Mouse (Mus musculus) megakaryocyte-erythroid progenitor cell, adult 5-6 weeks (primary cell): ENCODE data around the gene Dlg1. TPM values are rescaled to one million over a fixed set of nuclear protein-coding genes. Genes with fewer than 3 reads are reported as not detected.
A peak's percentile ranks its signal among the peaks of the same experiment; 100 is the strongest.

Experiments
- ATAC-seq: replicated peaks from 2 replicates; pipeline ENCODE4 v1.8.0; 2016; ENCODE audit warnings: mild to moderate bottlenecking, inconsistent platforms; ENCODE audit not compliant: severe bottlenecking, poor library complexity, low FRiP score, low TSS enrichment
- total RNA-seq, 2 experiments: library from RNA; stranded (forward) in 1 of 2; stranded (reverse) in 1 of 2; fragments of 200-1000, 215-1000 nt in 1 of 2; fragments of >200 nt in 1 of 2; fragmentation: Nextera tagmentation in 1 of 2; gene quantifications; 2 replicates each; pipeline ENCODE4 v1.2.3; 2014 to 2017

The Dlg1 gene
- total RNA-seq, 2 experiments from 2014 or later: 45.4 to 52.3 TPM

DNA sequence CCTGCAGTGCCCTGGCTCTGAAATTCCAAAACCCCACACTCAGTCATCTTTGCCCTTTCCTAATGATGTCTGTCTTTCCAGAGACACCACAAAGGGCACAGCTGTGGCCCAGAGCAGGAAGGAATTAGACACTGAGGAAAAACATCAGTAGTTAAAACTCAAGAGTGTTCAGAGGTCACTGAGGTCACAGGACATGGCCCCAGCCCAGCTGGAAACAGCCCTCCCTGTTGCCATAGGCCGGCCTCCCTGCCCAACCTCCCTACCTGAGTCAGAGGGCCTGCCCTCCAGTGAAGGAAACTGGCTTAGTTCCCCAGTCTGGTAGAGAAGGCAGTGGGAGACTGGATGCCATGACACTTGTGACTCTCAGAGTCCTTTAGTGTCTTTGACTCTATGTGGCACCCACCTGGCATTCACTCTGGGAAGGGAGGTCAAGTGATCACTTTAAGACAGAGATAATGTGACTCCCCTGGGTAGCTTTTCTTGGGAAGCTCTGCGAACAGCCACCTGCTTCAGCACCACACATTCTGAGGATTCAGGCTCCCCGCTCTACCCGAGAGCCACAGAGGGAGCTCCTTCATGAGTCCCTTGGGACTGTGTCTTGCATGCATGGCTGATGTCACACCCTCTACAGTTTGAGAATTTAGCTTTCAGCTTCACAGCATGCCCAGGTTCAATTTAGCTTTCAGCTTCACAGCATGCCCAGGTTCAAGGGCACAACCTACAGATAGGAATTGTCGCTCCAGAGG, 230.3 kb downstream of the Dlg1 start:
- ATAC-seq: no peak

DNA sequence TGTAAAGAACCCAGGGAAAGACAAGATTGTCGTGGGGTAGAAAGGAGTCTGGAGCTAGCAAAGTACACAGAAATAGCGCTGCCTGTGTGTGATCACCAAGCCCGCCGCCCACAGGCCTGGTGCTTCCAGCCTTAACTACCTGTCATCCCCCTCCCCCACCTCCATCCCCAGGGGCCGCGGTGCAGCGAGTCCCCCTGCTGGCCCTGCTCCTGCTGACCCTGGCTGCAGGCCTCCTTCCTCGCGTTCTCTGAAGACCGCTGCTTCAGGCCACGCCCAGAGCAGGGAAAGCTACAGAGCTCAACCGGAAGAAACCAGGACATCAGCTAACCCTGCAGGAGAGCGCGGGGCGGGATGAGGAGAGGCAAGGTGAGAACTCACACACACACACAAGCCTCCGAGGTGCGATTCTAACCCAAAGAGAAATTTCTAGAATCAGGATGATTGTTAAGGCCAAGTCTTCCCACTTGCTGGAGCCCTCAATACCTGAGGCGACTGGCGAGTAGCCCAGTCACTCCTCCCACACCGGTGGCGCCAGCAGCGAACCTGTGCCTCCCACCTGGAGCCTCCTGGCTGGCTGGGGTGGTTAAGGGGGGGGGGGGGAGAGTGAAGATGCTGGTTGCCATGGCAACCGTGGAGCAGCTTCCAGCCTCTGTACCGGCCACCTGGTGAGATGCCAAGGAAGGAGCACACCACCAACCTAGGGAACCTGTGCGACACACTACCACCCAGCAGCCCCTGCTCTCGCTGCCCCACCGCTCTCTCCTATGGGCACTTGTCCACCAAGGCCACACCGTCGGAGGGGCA, 233.9 kb downstream of the Dlg1 start:
- ATAC-seq: no peak

- ATAC-seq: no peak
Observed at GRCm38 (mm10) chr16:31898546-31899326, 235.5 kb downstream of the Dlg1 start.

GRCm38 (mm10) chr16:31901886-31902285, 238.6 kb downstream of the Dlg1 start:
- no peak for ATAC-seq

DNA sequence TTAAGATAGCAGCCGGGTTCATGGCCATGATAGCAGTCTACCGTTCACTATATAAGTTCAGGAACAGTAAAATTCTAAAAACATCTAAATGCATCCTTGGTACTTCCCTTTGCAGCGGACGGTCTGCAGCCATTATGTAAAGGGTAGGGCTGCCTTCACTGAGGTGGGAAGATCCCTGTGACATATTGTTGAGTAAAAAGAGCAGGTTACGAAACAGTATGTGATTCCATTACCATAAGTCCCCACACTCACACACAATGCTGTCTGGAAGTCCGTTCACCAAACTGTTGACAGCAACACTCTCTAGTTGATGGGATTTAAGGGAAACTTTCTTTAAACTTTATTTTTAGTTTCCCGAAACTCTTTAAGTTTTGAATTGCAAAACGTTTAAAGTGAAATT, 240.0 kb downstream of the Dlg1 start:
- ATAC-seq: no peak

GRCm38 (mm10) chr16:31905331-31905730, 242.1 kb downstream of the Dlg1 start:
- ATAC-seq: 0 out of 2 replicates have a peak, but pooled peaks have one; percentile 46

- ATAC-seq: no peak
Observed at GRCm38 (mm10) chr16:31905891-31906825, 242.9 kb downstream of the Dlg1 start.

DNA sequence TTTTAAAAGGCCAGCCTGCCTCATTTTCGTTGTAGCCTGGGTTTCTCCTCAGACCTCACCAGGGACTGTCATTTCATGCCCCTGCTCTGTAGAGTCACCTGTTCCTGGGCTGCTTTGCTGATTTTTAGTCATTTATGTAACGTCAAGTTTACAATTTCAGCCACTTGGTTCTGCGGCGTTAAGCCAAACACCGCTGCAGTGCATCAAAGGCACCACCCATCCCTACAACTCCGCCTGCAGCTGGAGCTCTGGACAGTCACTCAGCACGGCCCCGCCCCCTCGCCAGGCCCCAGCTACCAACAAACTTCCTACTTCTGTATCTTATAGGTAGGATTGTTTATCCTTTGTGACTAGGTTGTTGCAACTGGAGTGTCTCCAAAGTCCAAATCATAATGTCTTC, 243.7 kb downstream of the Dlg1 start:
- peak; percentile 75 for ATAC-seq

DNA sequence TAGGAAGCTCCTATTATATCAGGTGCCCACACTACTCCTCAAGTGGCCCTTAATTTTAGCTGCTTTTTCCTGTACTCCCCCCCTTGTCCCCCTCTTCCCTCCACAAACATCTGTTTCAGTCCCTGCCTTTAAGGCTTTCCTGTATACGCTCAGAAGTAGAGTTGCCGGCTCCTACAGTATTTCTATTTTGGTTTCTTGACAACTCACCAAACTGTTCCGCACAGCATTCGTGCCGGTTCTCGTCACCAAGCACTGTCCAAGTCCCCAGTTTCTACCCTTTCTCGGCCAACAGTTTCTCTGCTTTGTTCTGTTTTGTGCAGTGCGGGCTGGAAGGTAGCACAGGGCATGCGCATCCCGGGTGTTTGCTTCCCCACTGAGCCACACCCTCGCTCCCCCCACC, 245.7 kb downstream of the Dlg1 start:
- ATAC-seq: no peak

GRCm38 (mm10) chr16:31910281-31910847, 247.1 kb downstream of the Dlg1 start:
- no peak for ATAC-seq

- no peak for ATAC-seq
Observed at GRCm38 (mm10) chr16:31917776-31918175, 254.5 kb downstream of the Dlg1 start.

DNA sequence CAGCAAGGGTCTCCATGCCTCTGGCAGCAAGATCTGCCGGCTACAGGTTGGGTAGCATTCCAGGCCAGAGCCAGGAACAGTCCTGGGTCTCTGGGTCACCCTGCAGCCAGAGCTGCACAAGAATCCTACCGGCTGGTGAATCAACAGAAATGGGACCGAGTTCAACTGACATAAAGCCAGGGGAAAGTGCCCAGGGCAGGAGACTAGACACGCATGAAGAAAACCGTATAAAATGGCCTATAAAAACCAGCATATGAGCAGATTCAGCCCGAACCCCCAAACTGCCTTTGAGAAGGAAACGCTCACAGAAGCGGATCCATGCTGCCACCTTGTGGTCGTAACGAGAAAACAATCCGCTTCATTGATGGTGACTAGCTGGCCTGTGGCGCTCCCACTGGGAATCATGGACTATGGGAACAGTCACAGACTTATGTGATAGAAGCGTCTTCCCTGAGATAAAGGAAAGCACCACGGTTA, 255.0 kb downstream of the Dlg1 start:
- ATAC-seq: 0 out of 2 replicates have a peak, but pooled peaks have one; percentile 63

- ATAC-seq: no peak
Observed at GRCm38 (mm10) chr16:31924368-31924767, 261.1 kb downstream of the Dlg1 start.

Other genes with a start within 250 kb of the Dlg1 start
- gene Bdh1, start 241.2 kb upstream of the Dlg1 start, total RNA-seq (2014; fragmentation: Nextera tagmentation): 11.0 and 16.7 TPM in 2 replicates
- gene Bdh1, start 241.2 kb upstream of the Dlg1 start, total RNA-seq (2017): 23.5 and 47.3 TPM in 2 replicates
- not detected in 2 replicates for gene Meltf, start 215.4 kb downstream of the Dlg1 start, total RNA-seq (2014; fragmentation: Nextera tagmentation)
- not detected in 2 replicates for gene Meltf, start 215.4 kb downstream of the Dlg1 start, total RNA-seq (2017)